Mouse (Mus musculus) midbrain, postnatal 0 days (tissue): ENCODE data around the gene Xlr4a. TPM values are rescaled to one million over a fixed set of nuclear protein-coding genes. Genes with fewer than 3 reads are reported as not detected.

Experiments used
- ATAC-seq: fragments of 200-750 bp; cut with Nextera tagmentation; 2 replicates; pipeline ENCODE4 v1.8.0; 2017; ENCODE audit warnings: moderate number of reproducible peaks, mild to moderate bottlenecking, moderate TSS enrichment, moderate library complexity; ENCODE audit not compliant: low FRiP score
- DNase-seq: peaks from one replicate; pipeline ENCODE4 v3.0.0-alpha.2; 2015; ENCODE audit warnings: low spot score
- H3K27ac ChIP-seq: fragments of 300-500 bp; sonication (generic); 2 replicates; pipeline ENCODE4 v1.5.1; 2014; ENCODE audit warnings: low read depth, mild to moderate bottlenecking, low read length, mixed read lengths
- H3K27me3 ChIP-seq: fragments of 300-500 bp; sonication (generic); 2 replicates; pipeline ENCODE4 v1.6.1; 2014; ENCODE audit warnings: low read length, control low read depth, mixed read lengths; ENCODE audit not compliant: insufficient read depth
- H3K36me3 ChIP-seq: fragments of 300-500 bp; sonication (generic); 2 replicates; pipeline ENCODE4 v1.6.1; 2014; ENCODE audit warnings: low read length, control low read depth, mixed read lengths; ENCODE audit not compliant: insufficient read depth
- H3K4me1 ChIP-seq: fragments of 300-500 bp; sonication (generic); 2 replicates; pipeline ENCODE4 v1.6.1; 2014; ENCODE audit warnings: mild to moderate bottlenecking, control low read depth, antibody characterized with exemption, low read length, mixed read lengths; ENCODE audit not compliant: insufficient read depth
- H3K4me2 ChIP-seq: fragments of 300-500 bp; sonication (generic); 2 replicates; pipeline ENCODE4 v1.6.1; 2014; ENCODE audit warnings: low read depth, mild to moderate bottlenecking, low read length, mixed read lengths; ENCODE audit not compliant: poor library complexity, severe bottlenecking
- H3K4me3 ChIP-seq: fragments of 300-500 bp; sonication (generic); 2 replicates; pipeline ENCODE4 v1.5.1; 2014; ENCODE audit warnings: low read depth, mild to moderate bottlenecking, low read length, moderate library complexity
- H3K9ac ChIP-seq: fragments of 300-500 bp; sonication (generic); replicated peaks from 2 replicates; pipeline ENCODE4 v1.6.1; 2014; ENCODE audit warnings: mild to moderate bottlenecking, low read length, moderate library complexity, mixed read lengths; ENCODE audit not compliant: poor library complexity, severe bottlenecking
- H3K9me3 ChIP-seq: fragments of 300-500 bp; sonication (generic); 2 replicates; pipeline ENCODE4 v1.6.1; 2016; ENCODE audit warnings: low read length, control low read depth
- CTCF ChIP-seq: IDR thresholded peaks from 2 replicates; pipeline ENCODE4 v1.5.1; 2016; ENCODE audit warnings: antibody characterized with exemption, mild to moderate bottlenecking
- WGBS: fragments of 180-500 bp; shearing (Covaris S2); extraction: QIAGEN DNeasy Blood & Tissue Kit; methylation state at CpG from one replicate; pipeline ENCODE4 v1.1.7; 2014; 5-methylcytosine and 5-hydroxymethylcytosine counted together
- polyA plus RNA-seq: library from polyadenylated mRNA; unstranded; fragments of >200 nt; fragmentation: Nextera tagmentation; extraction: Ambion mirVana; gene quantifications from 2 replicates; pipeline ENCODE4 v1.2.1, GENCODE M21; 2015
- total RNA-seq: library from RNA; depleted of rRNA; stranded (reverse); fragments of >200 nt; gene quantifications from 2 replicates; pipeline ENCODE4 v1.2.3, GENCODE M21; 2014; rRNA removed

Gene Xlr4a
- total and polyA plus RNA-seq, 2 experiments from 2014 or later: 1.1 TPM; not detected in 1

- H3K4me1 ChIP-seq: no peaks in the 10 kb centered on the region
- H3K9me3 ChIP-seq: no peaks in the 10 kb centered on the region
- no peak overlapping the region for H3K27ac ChIP-seq
- H3K9ac ChIP-seq: no peak overlapping the region
- DNase-seq (no peak), ATAC-seq (no peak)
- no peaks in the 10 kb centered on the region for H3K27me3 ChIP-seq
- H3K4me3 ChIP-seq: no peak overlapping the region
- no peaks in the 10 kb centered on the region for H3K36me3 ChIP-seq
- WGBS: 89% methylated on average over 8 of the region's 8 CpGs
- TF ChIP-seq CTCF: no peak
- no peak overlapping the region for H3K4me2 ChIP-seq
These were observed 43.4 kb downstream of the Xlr4a start for GRCm38 (mm10) chrX:73038831-73039230.

GRCm38 (mm10) chrX:73037003-73037402 lies 45.3 kb downstream of the Xlr4a start, which contains the start of gene Pnma5:
TSS of gene Pnma5 (minus strand) at chrX:73037103.
- no peak for ATAC-seq
- no peak within 1 kb of the TSS for H3K27ac ChIP-seq

More at GRCm38 (mm10) chrX:73037003-73037402, 45.3 kb downstream of the Xlr4a start, which contains the start of gene Pnma5:
- H3K9ac ChIP-seq: no peak within 1 kb of the TSS
- H3K36me3 ChIP-seq: no peaks in the 10 kb centered on the region
- no peak within 1 kb of the TSS for H3K4me2 ChIP-seq
- H3K4me1 ChIP-seq: no peaks in the 10 kb centered on the region
- H3K9me3 ChIP-seq: no peaks in the 10 kb centered on the region
- H3K27me3 ChIP-seq: no peaks in the 10 kb centered on the region
- WGBS: 78% methylated on average over 1 of the region's 1 CpGs
- H3K4me3 ChIP-seq: no peak within 1 kb of the TSS
- no peak for DNase-seq
- no peak for TF ChIP-seq CTCF

Other genes starting within 250 kb of the Xlr4a start
- gene Cetn2, start 164.1 kb downstream of the Xlr4a start, total RNA-seq: 21.5 and 23.4 TPM in 2 replicates
- 63.7 and 67.0 TPM in 2 replicates for gene Cetn2, start 164.1 kb downstream of the Xlr4a start, polyA plus RNA-seq
- gene Nsdhl, start 163.9 kb downstream of the Xlr4a start, total RNA-seq: 41.5 and 43.8 TPM in 2 replicates
- gene Nsdhl, start 163.9 kb downstream of the Xlr4a start, polyA plus RNA-seq: 42.6 and 45.4 TPM in 2 replicates
- gene Zfp185, start 95.1 kb downstream of the Xlr4a start, total RNA-seq: 0.33 and 1.7 TPM in 2 replicates
- 0.84 and 0.96 TPM in 2 replicates for gene Zfp185, start 95.1 kb downstream of the Xlr4a start, polyA plus RNA-seq
- 0.27 and 0.57 TPM in 2 replicates for gene Pnma5, start 45.4 kb downstream of the Xlr4a start, total RNA-seq
- gene Pnma5, start 45.4 kb downstream of the Xlr4a start, polyA plus RNA-seq: 0.31 and 0.37 TPM in 2 replicates
- 17.1 and 18.4 TPM in 2 replicates for gene Pnma3, start 17.7 kb downstream of the Xlr4a start, total RNA-seq
- 5.7 and 7.5 TPM in 2 replicates for gene Pnma3, start 17.7 kb downstream of the Xlr4a start, polyA plus RNA-seq
- 0.60 and 5.7 TPM in 2 replicates for gene Xlr3a, start 14.6 kb upstream of the Xlr4a start, total RNA-seq
- gene Xlr3a, start 14.6 kb upstream of the Xlr4a start, polyA plus RNA-seq: 3.4 and 4.7 TPM in 2 replicates
- 0.66 and 2.8 TPM in 2 replicates for gene Gm14685, start 34.6 kb upstream of the Xlr4a start, total RNA-seq
- 1.4 and 1.5 TPM in 2 replicates for gene Gm14685, start 34.6 kb upstream of the Xlr4a start, polyA plus RNA-seq
- not detected in 2 replicates for gene Xlr5b, start 66.3 kb upstream of the Xlr4a start, total RNA-seq
- not detected in 2 replicates for gene Xlr5b, start 66.3 kb upstream of the Xlr4a start, polyA plus RNA-seq
- 1.1 and 2.8 TPM in 2 replicates for gene DXBay18, start 67.0 kb upstream of the Xlr4a start, total RNA-seq
- 1.3 and 1.4 TPM in 2 replicates for gene DXBay18, start 67.0 kb upstream of the Xlr4a start, polyA plus RNA-seq
- not detected in 2 replicates for gene Spin2d, start 94.5 kb upstream of the Xlr4a start, total RNA-seq
- gene Spin2d, start 94.5 kb upstream of the Xlr4a start, polyA plus RNA-seq: not detected in 2 replicates
- 2.8 and 7.2 TPM in 2 replicates for gene Xlr3b, start 109.7 kb upstream of the Xlr4a start, total RNA-seq
- gene Xlr3b, start 109.7 kb upstream of the Xlr4a start, polyA plus RNA-seq: 6.8 and 13.9 TPM in 2 replicates
- not detected in 2 replicates for gene Xlr4b, start 131.9 kb upstream of the Xlr4a start, total RNA-seq
- 1.2 TPM in 1 of 2 replicates, not detected in the other for gene Xlr4b, start 131.9 kb upstream of the Xlr4a start, polyA plus RNA-seq
- gene F8a, start 145.8 kb upstream of the Xlr4a start, total RNA-seq: 26.5 and 32.2 TPM in 2 replicates
- gene F8a, start 145.8 kb upstream of the Xlr4a start, polyA plus RNA-seq: 33.7 and 36.3 TPM in 2 replicates
- not detected in 2 replicates for gene Xlr4c, start 160.7 kb upstream of the Xlr4a start, total RNA-seq
- 0.26 and 0.67 TPM in 2 replicates for gene Xlr4c, start 160.7 kb upstream of the Xlr4a start, polyA plus RNA-seq
- not detected in 2 replicates for gene Xlr3c, start 182.9 kb upstream of the Xlr4a start, total RNA-seq
- 0.12 and 0.15 TPM in 2 replicates for gene Xlr3c, start 182.9 kb upstream of the Xlr4a start, polyA plus RNA-seq
- gene Xlr5a, start 210.5 kb upstream of the Xlr4a start, total RNA-seq: not detected in 2 replicates
- gene Xlr5a, start 210.5 kb upstream of the Xlr4a start, polyA plus RNA-seq: not detected in 2 replicates
- not detected in 2 replicates for gene Xlr5c, start 210.5 kb upstream of the Xlr4a start, total RNA-seq
- gene Xlr5c, start 210.5 kb upstream of the Xlr4a start, polyA plus RNA-seq: not detected in 2 replicates